Mouse (Mus musculus) inflammation-experienced regulatory T-cells, adult 6 months (primary cell): ENCODE measurements around the gene Nat14. TPM values are rescaled to one million over a fixed set of nuclear protein-coding genes. Genes with fewer than 3 reads are reported as not detected.
"Not testable (repeated sequence)": the region's sequence is repeated elsewhere in the genome, so short reads cannot be mapped to it uniquely, and the experiment has no call there.

Source experiments
- ATAC-seq: one replicate; pipeline ENCODE4 v1.8.0; 2017
- polyA plus RNA-seq, 3 experiments: library from polyadenylated mRNA; unstranded; fragments of 100-300 nt; shearing (Covaris generic); gene quantifications; one replicate each; pipeline ENCODE4 v1.2.1; 2017

Nat14 gene
- under 1 TPM in 2 of 3 experiments, not detected in 1; 0.34 to 0.44 TPM for polyA plus RNA-seq

GRCm38 (mm10) chr7:4921824-4922482, at the start of gene Nat14:
Gene Nat14, plus strand, starts transcription at chr7:4922028.
- no peak for ATAC-seq

GRCm38 (mm10) chr7:4876753-4877221, 45.0 kb upstream of the Nat14 start, which contains the start of gene Isoc2a:
Gene Isoc2a, plus strand, starts transcription at chr7:4877153.
- peak; percentile 100 for ATAC-seq

GRCm38 (mm10) chr7:4877226-4877625, 44.6 kb upstream of the Nat14 start:
- peak; percentile 32 for ATAC-seq

GRCm38 (mm10) chr7:4878186-4878585, 43.6 kb upstream of the Nat14 start:
- no peak for ATAC-seq

- ATAC-seq = not testable (repeated sequence)
Observed at GRCm38 (mm10) chr7:4879036-4879435, 42.8 kb upstream of the Nat14 start.

- no peak for ATAC-seq
Observed at GRCm38 (mm10) chr7:4886680-4887079, 35.1 kb upstream of the Nat14 start.

GRCm38 (mm10) chr7:4895186-4895585, 26.6 kb upstream of the Nat14 start:
- ATAC-seq = no peak

GRCm38 (mm10) chr7:4898851-4899648, 22.8 kb upstream of the Nat14 start:
- ATAC-seq = no peak

GRCm38 (mm10) chr7:4899649-4900522, 21.9 kb upstream of the Nat14 start:
- peak; percentile 38 for ATAC-seq

GRCm38 (mm10) chr7:4900523-4900851, 21.3 kb upstream of the Nat14 start:
- ATAC-seq = peak; percentile 21

- ATAC-seq = no peak
Observed at GRCm38 (mm10) chr7:4901171-4901570, 20.7 kb upstream of the Nat14 start.

GRCm38 (mm10) chr7:4902404-4902803, 19.4 kb upstream of the Nat14 start:
- ATAC-seq = no peak

GRCm38 (mm10) chr7:4906466-4906950, 15.3 kb upstream of the Nat14 start, which contains the start of gene Gm36210:
Gene Gm36210, minus strand, starts transcription at chr7:4906516.
- ATAC-seq = no peak

GRCm38 (mm10) chr7:4911561-4911960, 10.3 kb upstream of the Nat14 start:
- ATAC-seq = no peak

- no peak for ATAC-seq
Observed at GRCm38 (mm10) chr7:4912248-4912647, 9.6 kb upstream of the Nat14 start.

- peak; percentile 86 for ATAC-seq
Observed at GRCm38 (mm10) chr7:4915007-4915665, 6.7 kb upstream of the Nat14 start, which contains the start of gene Zfp628. Gene Zfp628, plus strand, starts transcription at chr7:4915217.

- ATAC-seq = peak; percentile 22
Observed at GRCm38 (mm10) chr7:4915669-4916416, 6.0 kb upstream of the Nat14 start.

GRCm38 (mm10) chr7:4917494-4917893, 4.3 kb upstream of the Nat14 start:
- no peak for ATAC-seq

- ATAC-seq = no peak
Observed at GRCm38 (mm10) chr7:4918681-4919080, 3.1 kb upstream of the Nat14 start.

GRCm38 (mm10) chr7:4919096-4919495, 2.7 kb upstream of the Nat14 start:
- no peak for ATAC-seq

GRCm38 (mm10) chr7:4919971-4920370, 1.9 kb upstream of the Nat14 start:
- ATAC-seq = no peak
